Mouse (Mus musculus) heart, embryonic 14.5 days (tissue): ENCODE data around the gene Tmem41a. TPM values are rescaled to one million over a fixed set of nuclear protein-coding genes. Genes with fewer than 3 reads are reported as not detected.

Source experiments
- ATAC-seq: fragments of 200-750 bp; cut with Nextera tagmentation; 2 replicates; pipeline ENCODE4 v1.8.0; 2017; ENCODE audit warnings: low read depth, moderate TSS enrichment; ENCODE audit not compliant: insufficient number of reproducible peaks, insufficient read depth, low FRiP score
- H3K27ac ChIP-seq, 2 experiments: fragments of 200-500 bp in 1 of 2; fragments of 300-500 bp in 1 of 2; sonication (generic) in 1 of 2; replicated peaks in 1 of 2; 2 replicates each; pipeline ENCODE4 v1.5.1; 2012 to 2014; ENCODE audit warnings: low read depth in 2 of 2, low read length in 2 of 2, control low read depth in 1 of 2, mild to moderate bottlenecking in 1 of 2, mixed read lengths in 1 of 2; ENCODE audit not compliant: control insufficient read depth in 1 of 2, insufficient read depth in 1 of 2
- H3K27me3 ChIP-seq: fragments of 300-500 bp; sonication (generic); 2 replicates; pipeline ENCODE4 v1.6.1; 2014; ENCODE audit warnings: mild to moderate bottlenecking, low read length, control low read depth; ENCODE audit not compliant: control insufficient read depth, insufficient read depth
- H3K36me3 ChIP-seq: fragments of 300-500 bp; sonication (generic); 2 replicates; pipeline ENCODE4 v1.6.1; 2014; ENCODE audit warnings: mild to moderate bottlenecking, control low read depth, low read length, mixed read lengths; ENCODE audit not compliant: control insufficient read depth, insufficient read depth
- H3K4me1 ChIP-seq, 2 experiments: fragments of 200-500 bp in 1 of 2; fragments of 300-500 bp in 1 of 2; sonication (generic) in 1 of 2; 2 replicates each; pipeline ENCODE4 v1.6.1; 2012 to 2014; ENCODE audit warnings: low read length in 2 of 2, control low read depth in 1 of 2, mixed read lengths in 1 of 2; ENCODE audit not compliant: control insufficient read depth in 2 of 2, insufficient read depth in 2 of 2
- H3K4me2 ChIP-seq: fragments of 300-500 bp; sonication (generic); 2 replicates; pipeline ENCODE4 v1.6.1; 2014; ENCODE audit warnings: mild to moderate bottlenecking, low read length
- H3K4me3 ChIP-seq, 2 experiments: fragments of 200-500 bp in 1 of 2; fragments of 300-500 bp in 1 of 2; sonication (generic) in 1 of 2; 2 replicates each; pipeline ENCODE4 v1.5.1; 2012 to 2014; ENCODE audit warnings: low read length in 2 of 2, mild to moderate bottlenecking in 2 of 2, control low read depth in 1 of 2, low read depth in 1 of 2, moderate library complexity in 1 of 2; ENCODE audit not compliant: control insufficient read depth in 1 of 2, insufficient read depth in 1 of 2
- H3K9ac ChIP-seq: fragments of 300-500 bp; sonication (generic); 2 replicates; pipeline ENCODE4 v1.6.1; 2014; ENCODE audit warnings: mild to moderate bottlenecking, low read length
- H3K9me3 ChIP-seq: fragments of 300-500 bp; sonication (generic); 2 replicates; pipeline ENCODE4 v1.6.1; 2016; ENCODE audit warnings: low read length, control low read depth; ENCODE audit not compliant: control insufficient read depth
- WGBS: fragments of 180-500 bp; shearing (Covaris S2); extraction: QIAGEN DNeasy Blood & Tissue Kit; methylation state at CpG from one replicate; pipeline ENCODE4 v1.1.7; 2014; 5-methylcytosine and 5-hydroxymethylcytosine counted together
- polyA plus RNA-seq: library from polyadenylated mRNA; unstranded; fragments of >200 nt; fragmentation: Nextera tagmentation; extraction: Ambion mirVana; gene quantifications from 2 replicates; pipeline ENCODE4 v1.2.1, GENCODE M21; 2014

Gene Tmem41a
- polyA plus RNA-seq, 1 experiment from 2014 or later: 52.6 TPM

DNA sequence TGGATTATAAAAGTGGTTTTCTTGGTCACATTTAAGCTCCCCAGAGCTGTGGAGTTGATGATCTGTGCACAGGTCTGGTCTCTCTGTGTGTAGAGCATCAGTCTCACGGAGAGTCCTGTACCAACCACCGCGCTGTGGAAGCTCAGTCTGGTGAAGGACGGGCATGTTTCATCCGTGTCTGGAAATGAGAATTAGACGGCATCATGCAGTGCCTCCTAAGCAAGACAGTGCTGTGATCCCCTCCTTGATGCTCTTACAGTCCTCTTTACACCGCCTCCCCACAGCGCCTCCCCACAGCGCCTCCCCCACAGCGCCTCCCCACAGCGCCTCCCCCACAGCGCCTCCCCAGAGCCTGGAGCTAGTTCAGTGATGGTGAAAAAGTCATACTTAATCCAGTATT is 36.7 kb upstream of the Tmem41a start:
- ATAC-seq: no peak
- H3K4me1 ChIP-seq: no peaks in the 10 kb centered on the region

DNA sequence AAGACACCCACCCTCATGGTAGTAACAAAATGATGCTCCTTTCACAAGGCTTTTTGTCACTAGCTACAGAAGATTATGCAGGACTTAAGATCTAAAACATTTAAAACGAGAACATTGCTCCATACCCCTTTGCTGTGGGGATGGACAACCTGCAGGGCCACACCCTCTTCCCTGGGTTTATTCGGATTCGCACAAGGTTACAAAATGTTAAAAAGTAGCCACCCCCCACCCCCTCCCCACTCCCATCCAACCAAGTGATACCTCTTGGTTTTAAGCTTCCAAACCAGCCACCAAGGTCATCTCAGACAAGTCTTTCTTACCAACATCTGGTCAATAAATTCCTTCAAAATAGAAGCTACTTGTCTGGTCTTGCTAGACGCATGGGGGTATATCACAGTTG is 36.2 kb upstream of the Tmem41a start:
- Histone ChIP-seq H3K4me1 (no peaks in the 10 kb centered on the region), H3K9me3 (no peaks in the 10 kb centered on the region), H3K4me3 (no peak overlapping the region), H3K4me2 (no peak overlapping the region), H3K27ac (no peak overlapping the region), H3K9ac (no peak overlapping the region), H3K27me3 (no peaks in the 10 kb centered on the region), H3K36me3 (no peaks in the 10 kb centered on the region)
- no peak for ATAC-seq
- WGBS: 81% methylated on average over 4 of the region's 4 CpGs

More for the DNA sequence above, 36.7 kb upstream of the Tmem41a start:
- Histone ChIP-seq H3K4me2 (no peak overlapping the region), H3K36me3 (no peaks in the 10 kb centered on the region), H3K9me3 (no peaks in the 10 kb centered on the region), H3K27ac (no peak overlapping the region), H3K4me3 (no peak overlapping the region), H3K9ac (no peak overlapping the region), H3K27me3 (no peaks in the 10 kb centered on the region)
- 80% methylated on average over 12 of the region's 12 CpGs for WGBS

DNA sequence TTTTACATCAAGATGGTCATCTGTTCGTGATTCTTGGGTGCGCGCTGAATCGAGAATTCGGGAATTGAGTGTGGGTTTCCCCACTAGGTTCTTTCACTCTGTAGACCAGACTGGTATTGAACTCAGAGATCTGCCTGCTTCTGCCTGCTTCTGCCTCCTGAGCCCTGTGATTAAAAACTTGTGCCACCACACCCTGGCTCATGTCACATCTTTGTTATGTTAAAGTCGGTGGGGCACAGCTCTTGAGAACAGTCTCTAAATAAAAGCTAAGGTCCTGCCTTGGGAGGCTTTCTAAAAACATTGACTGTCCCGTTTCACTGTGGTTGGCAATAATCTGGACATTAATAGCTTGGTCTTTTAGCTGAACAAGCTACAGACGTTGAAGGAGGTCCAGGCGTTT is 35.8 kb upstream of the Tmem41a start:
- Histone ChIP-seq H3K9me3 (no peaks in the 10 kb centered on the region), H3K9ac (no peak overlapping the region), H3K4me1 (no peaks in the 10 kb centered on the region), H3K27ac (no peak overlapping the region), H3K27me3 (no peaks in the 10 kb centered on the region), H3K4me2 (no peak overlapping the region), H3K4me3 (no peak overlapping the region), H3K36me3 (no peaks in the 10 kb centered on the region)
- 91% methylated on average over 9 of the region's 9 CpGs for WGBS
- ATAC-seq: no peak

DNA sequence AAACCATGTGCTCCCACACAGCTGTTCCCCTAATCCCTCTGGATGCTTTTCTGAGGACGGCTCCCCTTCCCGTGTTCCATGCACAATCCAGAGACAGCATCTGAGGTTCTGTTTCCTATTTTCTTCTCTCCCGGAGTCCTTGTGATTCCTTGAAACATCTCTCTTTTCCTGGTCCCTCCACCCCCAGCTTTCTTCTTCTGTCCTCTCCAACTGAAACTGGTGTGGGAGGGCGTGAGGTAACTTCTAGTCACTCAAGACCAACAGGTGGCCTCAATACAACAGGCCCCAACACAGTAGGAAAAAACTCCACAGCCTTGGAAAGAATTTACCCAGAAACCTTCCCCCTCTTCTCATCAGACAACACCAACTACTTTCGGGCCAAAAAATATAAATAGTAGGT is 30.0 kb upstream of the Tmem41a start:
- Histone ChIP-seq H3K36me3 (no peaks in the 10 kb centered on the region), H3K4me1 (peaks cover 4 to 7% of the 10 kb centered on the region in 2 experiments; a peak in 3 of 4 replicates), H3K4me3 (no peak overlapping the region), H3K27me3 (peaks cover 12% of the 10 kb centered on the region), H3K9ac (no peak overlapping the region), H3K27ac (no peak overlapping the region), H3K9me3 (no peaks in the 10 kb centered on the region), H3K4me2 (no peak overlapping the region)
- WGBS: 65% methylated on average over 5 of the region's 5 CpGs
- ATAC-seq: no peak

DNA sequence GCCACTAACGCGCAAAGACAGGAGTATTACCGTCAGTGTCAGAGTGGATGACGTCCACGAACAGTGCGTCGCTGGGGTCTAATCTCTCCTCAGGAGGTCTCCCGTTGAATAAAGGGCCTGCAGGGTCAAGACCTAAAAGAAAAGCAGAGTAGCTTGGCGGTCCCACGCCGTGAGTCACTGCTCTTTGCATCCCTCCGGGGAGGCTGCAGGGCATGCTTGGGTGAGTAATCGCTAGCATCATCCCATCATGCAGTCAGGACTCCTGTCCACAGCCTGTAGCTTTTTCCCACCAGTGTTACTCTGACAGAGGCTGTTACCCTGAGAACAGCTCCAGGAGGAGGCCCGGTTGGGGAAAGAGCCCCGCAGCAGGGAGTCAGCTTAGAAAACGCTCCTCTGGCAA is 28.9 kb upstream of the Tmem41a start:
- H3K4me2 ChIP-seq: peak overlapping the region; percentile 53
- peak overlapping the region; percentile 44; the same call in 1 of the 2 replicates for H3K9ac ChIP-seq
- no peaks in the 10 kb centered on the region for H3K36me3 ChIP-seq
- peaks cover 12% of the 10 kb centered on the region for H3K27me3 ChIP-seq
- ATAC-seq: no peak
- H3K4me1 ChIP-seq: peaks cover 4 to 7% of the 10 kb centered on the region in 2 experiments; a peak in 3 of 4 replicates
- peak overlapping the region; percentile 6 to 15; a peak in 3 of 4 replicates for H3K4me3 ChIP-seq
- no peaks in the 10 kb centered on the region for H3K9me3 ChIP-seq
- H3K27ac ChIP-seq: no peak overlapping the region
- WGBS: 3% methylated on average over 16 of the region's 16 CpGs

DNA sequence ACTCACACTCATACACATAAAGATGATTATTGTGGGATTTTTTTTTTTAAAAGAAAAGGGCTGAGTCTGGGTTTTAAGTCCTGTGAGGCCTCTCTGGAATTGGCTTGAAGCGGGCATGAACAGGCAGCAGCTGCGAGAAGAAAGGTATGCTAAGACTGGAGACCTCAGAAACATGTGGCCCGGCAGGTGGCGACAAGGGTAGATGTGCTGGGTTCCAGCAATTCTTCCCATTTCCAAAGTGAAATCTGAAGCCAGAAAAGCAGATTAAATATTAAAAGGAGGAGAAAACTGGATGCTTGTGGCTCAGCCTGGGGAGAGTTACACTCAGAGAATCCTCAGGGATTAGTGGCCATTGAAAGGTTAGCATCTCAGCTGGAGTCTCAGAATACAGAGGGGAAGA is 24.1 kb upstream of the Tmem41a start:
- Histone ChIP-seq H3K27ac (no peak overlapping the region), H3K36me3 (no peaks in the 10 kb centered on the region), H3K4me1 (peaks cover 4 to 7% of the 10 kb centered on the region in 2 experiments; a peak in 3 of 4 replicates), H3K27me3 (peaks cover 8% of the 10 kb centered on the region), H3K9ac (no peak overlapping the region), H3K9me3 (no peaks in the 10 kb centered on the region), H3K4me2 (no peak overlapping the region), H3K4me3 (no peak overlapping the region)
- WGBS: 74% methylated on average over 4 of the region's 4 CpGs
- no peak for ATAC-seq

DNA sequence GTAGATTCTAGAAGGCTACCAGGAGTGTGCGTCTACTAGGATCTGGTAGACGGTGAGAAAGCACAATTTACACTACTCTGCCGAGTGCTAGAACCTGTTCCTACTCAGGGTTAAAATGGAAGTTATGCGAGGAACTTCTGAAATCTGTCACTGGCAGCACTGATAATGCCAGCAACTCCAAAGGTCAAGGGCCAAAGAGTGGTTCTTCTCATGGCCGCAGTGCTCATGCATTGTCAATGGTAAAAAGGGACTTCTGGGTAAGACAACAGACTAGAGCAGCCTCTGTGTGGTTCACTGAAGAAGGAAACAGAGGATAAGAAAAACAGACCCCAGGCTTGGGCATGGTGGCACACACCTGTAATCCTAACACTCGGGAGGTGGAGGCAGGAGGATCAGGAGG is 23.2 kb upstream of the Tmem41a start:
- ATAC-seq: no peak
- no peaks in the 10 kb centered on the region for H3K4me1 ChIP-seq
- no peaks in the 10 kb centered on the region for H3K36me3 ChIP-seq
- H3K9me3 ChIP-seq: no peaks in the 10 kb centered on the region
- no peak overlapping the region for H3K9ac ChIP-seq
- H3K27me3 ChIP-seq: peaks cover 3% of the 10 kb centered on the region; the same call in 1 of the 2 replicates
- H3K27ac ChIP-seq: no peak overlapping the region
- no peak overlapping the region for H3K4me3 ChIP-seq
- H3K4me2 ChIP-seq: no peak overlapping the region
- WGBS: 71% methylated on average over 6 of the region's 6 CpGs

DNA sequence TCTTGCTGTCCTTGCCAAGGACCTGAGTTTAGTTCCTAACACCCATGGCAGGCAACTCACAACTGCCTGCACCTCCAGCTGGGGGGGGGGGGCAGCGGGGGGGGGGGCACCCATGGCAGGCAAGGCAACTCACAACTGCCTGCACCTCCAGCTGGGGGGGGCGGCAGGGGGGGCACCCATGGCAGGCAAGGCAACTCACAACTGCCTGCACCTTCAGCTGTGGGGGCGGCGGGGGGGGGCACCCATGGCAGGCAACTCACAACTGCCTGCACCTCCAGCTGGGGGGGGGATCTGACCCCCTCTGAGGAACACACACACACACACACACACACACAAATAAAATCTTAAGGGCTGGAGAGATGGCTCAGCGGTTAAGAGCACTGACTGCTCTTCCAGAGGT is 22.5 kb upstream of the Tmem41a start:
- WGBS: 76% methylated on average over 5 of the region's 5 CpGs
- Histone ChIP-seq H3K9me3 (no peaks in the 10 kb centered on the region), H3K4me2 (no peak overlapping the region), H3K4me3 (no peak overlapping the region), H3K27me3 (no peaks in the 10 kb centered on the region), H3K36me3 (no peaks in the 10 kb centered on the region), H3K4me1 (no peaks in the 10 kb centered on the region), H3K9ac (no peak overlapping the region), H3K27ac (no peak overlapping the region)
- ATAC-seq: no peak
